Mouse (Mus musculus) small intestine, adult 2 months (tissue): ENCODE data around the gene Hipk2. TPM values are rescaled to one million over a fixed set of nuclear protein-coding genes. Genes with fewer than 3 reads are reported as not detected.

Experiments
- H3K27ac ChIP-seq: fragments of 200-500 bp; 2 replicates; pipeline ENCODE4 v1.5.1; 2012; ENCODE audit warnings: low read depth, low read length, control low read depth, inconsistent platforms; ENCODE audit not compliant: insufficient read depth
- H3K27me3 ChIP-seq: fragments of 200-500 bp; 2 replicates; pipeline ENCODE4 v1.6.1; 2012; ENCODE audit warnings: mild to moderate bottlenecking, moderate library complexity, low read length, inconsistent platforms; ENCODE audit not compliant: control insufficient read depth, insufficient read depth
- H3K36me3 ChIP-seq: fragments of 200-500 bp; 2 replicates; pipeline ENCODE4 v1.6.1; 2012; ENCODE audit warnings: mild to moderate bottlenecking, low read length, control low read depth, inconsistent platforms; ENCODE audit not compliant: control insufficient read depth, insufficient read depth
- H3K4me1 ChIP-seq: fragments of 200-500 bp; 2 replicates; pipeline ENCODE4 v1.6.1; 2012; ENCODE audit warnings: low read length, inconsistent platforms, mixed read lengths; ENCODE audit not compliant: control insufficient read depth, insufficient read depth, insufficient read length
- H3K4me3 ChIP-seq: fragments of 200-500 bp; 2 replicates; pipeline ENCODE4 v1.5.1; 2012; ENCODE audit warnings: low read depth, mild to moderate bottlenecking, control low read depth, inconsistent platforms, low read length, moderate library complexity
- CTCF ChIP-seq: fragments of 200-500 bp; IDR thresholded peaks from 2 replicates; pipeline ENCODE4 v1.5.1; 2012; ENCODE audit warnings: low read depth, mild to moderate bottlenecking, control low read depth, inconsistent platforms, low read length, moderate library complexity, mixed read lengths; ENCODE audit not compliant: insufficient replicate concordance, insufficient read length; ENCODE audit errors: extremely low read depth
- POLR2A ChIP-seq: fragments of 200-500 bp; IDR thresholded peaks from 2 replicates; pipeline ENCODE4 v1.6.1; 2012; ENCODE audit warnings: low read depth, mild to moderate bottlenecking, control low read depth, inconsistent platforms, low read length, moderate library complexity
- WGBS: fragments of 180-500 bp; shearing (Covaris S2); methylation state at CpG from one replicate; pipeline ENCODE4 v1.1.7; 2018; 5-methylcytosine and 5-hydroxymethylcytosine counted together
- polyA plus RNA-seq: library from polyadenylated mRNA; depleted of rRNA; stranded (reverse); fragments of >200 nt; gene quantifications from 2 replicates; pipeline ENCODE4 v1.2.3, GENCODE M21; 2012

Gene Hipk2
- polyA plus RNA-seq, 1 experiment, result 74.7 TPM

GRCm38 (mm10) chr6:38755961-38756360 is 120.0 kb downstream of the Hipk2 start:
- no peaks in the 10 kb centered on the region for H3K27me3 ChIP-seq
- no peak overlapping the region for H3K4me3 ChIP-seq
- H3K27ac ChIP-seq, result no peak overlapping the region
- TF ChIP-seq POLR2A, result no peak
- TF ChIP-seq CTCF, result no peak
- 89% methylated on average over 2 of the region's 2 CpGs for WGBS
- peaks cover 15% of the 10 kb centered on the region for H3K4me1 ChIP-seq
- H3K36me3 ChIP-seq, result no peaks in the 10 kb centered on the region

GRCm38 (mm10) chr6:38755188-38755587 is 120.8 kb downstream of the Hipk2 start:
- TF ChIP-seq POLR2A (no peak), CTCF (no peak)
- no peaks in the 10 kb centered on the region for H3K36me3 ChIP-seq
- H3K4me1 ChIP-seq, result peaks cover 15% of the 10 kb centered on the region
- WGBS, result 71% methylated on average over 2 of the region's 2 CpGs
- no peak overlapping the region for H3K4me3 ChIP-seq
- no peaks in the 10 kb centered on the region for H3K27me3 ChIP-seq
- no peak overlapping the region for H3K27ac ChIP-seq

GRCm38 (mm10) chr6:38753729-38754128 is 122.2 kb downstream of the Hipk2 start:
- H3K27me3 ChIP-seq, result no peaks in the 10 kb centered on the region
- TF ChIP-seq POLR2A (no peak), CTCF (no peak)
- H3K4me1 ChIP-seq, result peaks cover 15% of the 10 kb centered on the region
- H3K36me3 ChIP-seq, result no peaks in the 10 kb centered on the region
- peak overlapping the region; percentile 20; the same call in 1 of the 2 replicates for H3K27ac ChIP-seq
- 28% methylated on average over 2 of the region's 2 CpGs for WGBS
- no peak overlapping the region for H3K4me3 ChIP-seq

- Histone ChIP-seq H3K27me3 (no peaks in the 10 kb centered on the region), H3K4me1 (peaks cover 15% of the 10 kb centered on the region), H3K36me3 (no peaks in the 10 kb centered on the region), H3K4me3 (no peak overlapping the region), H3K27ac (no peak overlapping the region)
- TF ChIP-seq POLR2A (no peak), CTCF (no peak)
- WGBS, result 78% methylated on average over 2 of the region's 2 CpGs
These were observed 122.9 kb downstream of the Hipk2 start for GRCm38 (mm10) chr6:38753025-38753424.

- no peaks in the 10 kb centered on the region for H3K27me3 ChIP-seq
- 91% methylated on average over 6 of the region's 6 CpGs for WGBS
- peaks cover 15% of the 10 kb centered on the region; the same call in 1 of the 2 replicates for H3K4me1 ChIP-seq
- no peak overlapping the region for H3K4me3 ChIP-seq
- TF ChIP-seq POLR2A, result no peak
- TF ChIP-seq CTCF, result no peak
- H3K36me3 ChIP-seq, result no peaks in the 10 kb centered on the region
- H3K27ac ChIP-seq, result no peak overlapping the region
These were observed 123.5 kb downstream of the Hipk2 start for GRCm38 (mm10) chr6:38752495-38752894.

- no peak overlapping the region for H3K27ac ChIP-seq
- no peak for TF ChIP-seq CTCF
- TF ChIP-seq POLR2A, result no peak
- WGBS, result 87% methylated on average over 4 of the region's 4 CpGs
These were observed 127.9 kb downstream of the Hipk2 start for GRCm38 (mm10) chr6:38748037-38748436.

GRCm38 (mm10) chr6:38743351-38743750 is 132.6 kb downstream of the Hipk2 start:
- TF ChIP-seq POLR2A (no peak), CTCF (no peak)
- 93% methylated on average over 7 of the region's 7 CpGs for WGBS
- no peaks in the 10 kb centered on the region for H3K4me1 ChIP-seq
- peaks cover 46% of the 10 kb centered on the region for H3K36me3 ChIP-seq
- no peak overlapping the region for H3K4me3 ChIP-seq
- H3K27ac ChIP-seq, result no peak overlapping the region
- H3K27me3 ChIP-seq, result no peaks in the 10 kb centered on the region

More at GRCm38 (mm10) chr6:38748037-38748436, 127.9 kb downstream of the Hipk2 start:
- Histone ChIP-seq H3K36me3 (peaks cover 22% of the 10 kb centered on the region), H3K4me3 (no peak overlapping the region), H3K4me1 (0 out of 2 replicates have a peak, but pooled peaks cover 1% of the 10 kb centered on the region), H3K27me3 (no peaks in the 10 kb centered on the region)
